Mouse (Mus musculus): Measurements from ENCODE around the gene Slc2a8. TPM values are rescaled to one million over a fixed set of nuclear protein-coding genes. Genes with fewer than 3 reads are reported as not detected.
A peak's percentile ranks its signal among the peaks of the same experiment; 100 is the strongest.

Gene Slc2a8
- total and polyA plus RNA-seq, 3 experiments: 7.4 to 16.0 TPM; not detected in 1

- peak overlapping the region; percentile 95 for H3K27ac ChIP-seq (ENCODE audit: control insufficient read depth, low read depth, low read length)
- H3K36me3 ChIP-seq (ENCODE audit: control insufficient read depth in 1 of 2, insufficient read depth in 2 of 2, low read length in 2 of 2): peaks cover 6 to 12% of the 10 kb centered on the region in 2 experiments
- no peaks in the 10 kb centered on the region for H3K27me3 ChIP-seq (ENCODE audit: control insufficient read depth in 1 of 2, insufficient read depth in 2 of 2, low read length in 2 of 2)
- H3K4me3 ChIP-seq (ENCODE audit: control insufficient read depth in 1 of 2, insufficient read depth in 1 of 2, low read depth in 2 of 2, low read length in 2 of 2): peak overlapping the region; percentile 82 to 95
- peak; percentile 94 for DNase-seq (ENCODE audit: low read depth, low spot score)
- H3K9me3 ChIP-seq (replicated peaks; ENCODE audit: insufficient read depth, low read length): no peaks in the 10 kb centered on the region
- peaks cover 35% of the 10 kb centered on the region for H3K79me2 ChIP-seq (ENCODE audit: control insufficient read depth, insufficient read depth, low read length, poor library complexity)
- H3K9ac ChIP-seq (ENCODE audit: control insufficient read depth, low read depth, low read length, poor library complexity, severe bottlenecking): peak overlapping the region; percentile 91
- H3K4me1 ChIP-seq (ENCODE audit: control insufficient read depth in 1 of 2, insufficient read depth in 2 of 2, low read length in 2 of 2): peaks cover 0 to 5% of the 10 kb centered on the region in 2 experiments; a peak in 2 of 4 replicates
- TF ChIP-seq MAFK (IDR thresholded peaks at IDR 0.05; ENCODE audit: borderline replicate concordance, low read depth, low read length) (no peak), TCF12 (IDR thresholded peaks at IDR 0.05; ENCODE audit: low read depth, low read length) (peak; percentile 75), MAZ (IDR thresholded peaks at IDR 0.05; ENCODE audit: low read depth, low read length) (peak; percentile 65; the same call in 1 of the 2 replicates), RCOR1 (IDR thresholded peaks at IDR 0.05; ENCODE audit: low read depth, low read length) (0 out of 2 replicates have a peak, but pooled peaks have one; percentile 15), POLR2AphosphoS2 (IDR thresholded peaks at IDR 0.05; ENCODE audit: low read length) (peak; percentile 87), ZC3H11A (IDR thresholded peaks at IDR 0.05; ENCODE audit: low read depth, low read length) (no peak), JUND (IDR thresholded peaks at IDR 0.05; ENCODE audit: low read depth, low read length) (no peak), RAD21 (IDR thresholded peaks at IDR 0.05; ENCODE audit: low read depth, low read length) (no peak; the same call in 1 of the 2 replicates), HCFC1 (IDR thresholded peaks at IDR 0.05; ENCODE audit: low read depth, low read length) (peak; percentile 95), MEF2A (IDR thresholded peaks at IDR 0.05; ENCODE audit: extremely low read depth, insufficient replicate concordance, low read depth, low read length, poor library complexity, severe bottlenecking) (peak; percentile 30; the same call in 1 of the 2 replicates), KAT2A (conservative IDR thresholded peaks at IDR 0.05; ENCODE audit: low read depth, low read length) (peak; percentile 88), CTCF (IDR thresholded peaks at IDR 0.05 in 2 of 3, conservative IDR thresholded peaks at IDR 0.05 in 1 of 3; ENCODE audit: control insufficient read depth in 1 of 3, insufficient read depth in 1 of 3, low read depth in 2 of 3, low read length in 3 of 3, poor library complexity in 1 of 3, severe bottlenecking in 1 of 3) (peak; percentile 42 to 57 (median 54); a peak in 5 of 6 replicates), TAL1 (IDR thresholded peaks at IDR 0.05; ENCODE audit: low read length) (no peak), CHD1 (IDR thresholded peaks at IDR 0.05; ENCODE audit: low read depth, low read length) (0 out of 2 replicates have a peak, but pooled peaks have one; percentile 21), POLR2A (IDR thresholded peaks at IDR 0.05; ENCODE audit: control insufficient read depth in 1 of 2, insufficient read depth in 1 of 2, low read depth in 1 of 2, low read length in 2 of 2, poor library complexity in 1 of 2) (peak; percentile 87 to 94), MXI1 (IDR thresholded peaks at IDR 0.05; ENCODE audit: low read depth, low read length) (peak; percentile 84), BHLHE40 (IDR thresholded peaks at IDR 0.05; ENCODE audit: borderline replicate concordance, low read depth, low read length) (peak; percentile 87), SMC3 (IDR thresholded peaks at IDR 0.05; ENCODE audit: low read depth, low read length) (peak; percentile 51), ELF1 (IDR thresholded peaks at IDR 0.05; ENCODE audit: low read depth, low read length) (peak; percentile 94), MAX (IDR thresholded peaks at IDR 0.05; ENCODE audit: low read length) (peak; percentile 91), NELFE (IDR thresholded peaks at IDR 0.05; ENCODE audit: low read depth, low read length) (peak; percentile 95), UBTF (IDR thresholded peaks at IDR 0.05; ENCODE audit: borderline replicate concordance, insufficient read depth, low read depth, low read length) (0 out of 2 replicates have a peak, but pooled peaks have one; percentile 49), GABPA (IDR thresholded peaks at IDR 0.05; ENCODE audit: low read depth, low read length) (no peak; the same call in 1 of the 2 replicates), USF1 (IDR thresholded peaks at IDR 0.05; ENCODE audit: low read depth, low read length) (peak; percentile 91), ZKSCAN1 (IDR thresholded peaks at IDR 0.05; ENCODE audit: low read depth, low read length) (peak; percentile 24; the same call in 1 of the 2 replicates), TBP (IDR thresholded peaks at IDR 0.05; ENCODE audit: low read depth, low read length) (peak; percentile 77), ETS1 (IDR thresholded peaks at IDR 0.05; ENCODE audit: low read depth, low read length) (no peak; the same call in 1 of the 2 replicates), ZNF384 (IDR thresholded peaks at IDR 0.05; ENCODE audit: low read depth, low read length) (no peak), MYB (IDR thresholded peaks at IDR 0.05; ENCODE audit: low read depth, low read length) (no peak), GATA1 (IDR thresholded peaks at IDR 0.05; ENCODE audit: low read depth, low read length) (no peak), SIN3A (IDR thresholded peaks at IDR 0.05; ENCODE audit: low read length) (peak; percentile 86), CHD2 (IDR thresholded peaks at IDR 0.05; ENCODE audit: low read length) (0 out of 2 replicates have a peak, but pooled peaks have one; percentile 36), MYC (IDR thresholded peaks at IDR 0.05; ENCODE audit: low read depth, low read length) (peak; percentile 92), USF2 (IDR thresholded peaks at IDR 0.05; ENCODE audit: borderline replicate concordance in 1 of 2, insufficient read depth in 1 of 2, low read depth in 1 of 2, low read length in 2 of 2) (0 out of 4 replicates have a peak, but pooled peaks of 1 of the 2 experiments have one; percentile 39)
These were observed 14.9 kb downstream of the Slc2a8 start for GRCm38 (mm10) chr2:32966689-32967631.
